Mouse (Mus musculus): ENCODE results near the gene Tma7. TPM values are rescaled to one million over a fixed set of nuclear protein-coding genes. Genes with fewer than 3 reads are reported as not detected.

The Tma7 gene
- polyA plus RNA-seq, 1 experiment from 2014 or later, result 633 TPM

- Histone ChIP-seq H3K36me3 (ENCODE audit: control insufficient read depth, insufficient read depth, low read length) (no peaks in the 10 kb centered on the region), H3K9ac (replicated peaks; ENCODE audit: low read depth, low read length) (no peak overlapping the region), H3K4me1 (ENCODE audit: control insufficient read depth, insufficient read depth, low read length) (no peaks in the 10 kb centered on the region), H3K9me3 (ENCODE audit: control insufficient read depth, low read depth, low read length) (no peaks in the 10 kb centered on the region), H3K27ac (ENCODE audit: low read length) (no peak overlapping the region), H3K4me2 (replicated peaks; ENCODE audit: low read depth, low read length) (no peak overlapping the region), H3K4me3 (ENCODE audit: low read depth, low read length) (no peak overlapping the region), H3K27me3 (ENCODE audit: control insufficient read depth, insufficient read depth, low read length) (no peaks in the 10 kb centered on the region)
- ATAC-seq (ENCODE audit: insufficient number of reproducible peaks, insufficient read depth, low FRiP score, low read depth), result no peak
- 73% methylated on average over 5 of the region's 5 CpGs for WGBS
Observed at GRCm38 (mm10) chr9:109028919-109029318, 53.5 kb downstream of the Tma7 start.

GRCm38 (mm10) chr9:109028421-109028820 is 54.0 kb downstream of the Tma7 start:
- no peaks in the 10 kb centered on the region for H3K4me1 ChIP-seq (ENCODE audit: control insufficient read depth, insufficient read depth, low read length)
- H3K36me3 ChIP-seq (ENCODE audit: control insufficient read depth, insufficient read depth, low read length), result no peaks in the 10 kb centered on the region
- no peak overlapping the region for H3K4me3 ChIP-seq (ENCODE audit: low read depth, low read length)
- WGBS, result 76% methylated on average over 3 of the region's 3 CpGs
- no peak overlapping the region for H3K9ac ChIP-seq (replicated peaks; ENCODE audit: low read depth, low read length)
- no peaks in the 10 kb centered on the region for H3K9me3 ChIP-seq (ENCODE audit: control insufficient read depth, low read depth, low read length)
- H3K27me3 ChIP-seq (ENCODE audit: control insufficient read depth, insufficient read depth, low read length), result no peaks in the 10 kb centered on the region
- H3K27ac ChIP-seq (ENCODE audit: low read length), result no peak overlapping the region
- H3K4me2 ChIP-seq (replicated peaks; ENCODE audit: low read depth, low read length), result no peak overlapping the region
- ATAC-seq (ENCODE audit: insufficient number of reproducible peaks, insufficient read depth, low FRiP score, low read depth), result no peak

GRCm38 (mm10) chr9:109027521-109027920 is 54.9 kb downstream of the Tma7 start:
- Histone ChIP-seq H3K9ac (replicated peaks; ENCODE audit: low read depth, low read length) (no peak overlapping the region), H3K9me3 (ENCODE audit: control insufficient read depth, low read depth, low read length) (no peaks in the 10 kb centered on the region), H3K4me2 (replicated peaks; ENCODE audit: low read depth, low read length) (no peak overlapping the region), H3K4me1 (ENCODE audit: control insufficient read depth, insufficient read depth, low read length) (no peaks in the 10 kb centered on the region), H3K27ac (ENCODE audit: low read length) (no peak overlapping the region), H3K27me3 (ENCODE audit: control insufficient read depth, insufficient read depth, low read length) (no peaks in the 10 kb centered on the region), H3K36me3 (ENCODE audit: control insufficient read depth, insufficient read depth, low read length) (no peaks in the 10 kb centered on the region), H3K4me3 (ENCODE audit: low read depth, low read length) (no peak overlapping the region)
- 77% methylated on average over 8 of the region's 8 CpGs for WGBS
- ATAC-seq (ENCODE audit: insufficient number of reproducible peaks, insufficient read depth, low FRiP score, low read depth), result no peak

Other genes starting within 250 kb of the Tma7 start
- 17.8 and 19.1 TPM in 2 replicates for gene Slc26a6, start 229.3 kb downstream of the Tma7 start, polyA plus RNA-seq (2014; fragmentation: Nextera tagmentation; extraction: Ambion mirVana)
- gene Tmem89, start 168.0 kb downstream of the Tma7 start, polyA plus RNA-seq (2014; fragmentation: Nextera tagmentation; extraction: Ambion mirVana), result not detected in 2 replicates
- 456 and 466 TPM in 2 replicates for gene Uqcrc1, start 146.0 kb downstream of the Tma7 start, polyA plus RNA-seq (2014; fragmentation: Nextera tagmentation; extraction: Ambion mirVana)
- 4.1 and 4.5 TPM in 2 replicates for gene Col7a1, start 129.0 kb downstream of the Tma7 start, polyA plus RNA-seq (2014; fragmentation: Nextera tagmentation; extraction: Ambion mirVana)
- gene Ucn2, start 96.6 kb downstream of the Tma7 start, polyA plus RNA-seq (2014; fragmentation: Nextera tagmentation; extraction: Ambion mirVana), result 0.45 TPM in 1 of 2 replicates, not detected in the other
- 7.9 and 8.5 TPM in 2 replicates for gene Pfkfb4, start 90.8 kb downstream of the Tma7 start, polyA plus RNA-seq (2014; fragmentation: Nextera tagmentation; extraction: Ambion mirVana)
- 75.0 and 84.4 TPM in 2 replicates for gene Shisa5, start 44.0 kb downstream of the Tma7 start, polyA plus RNA-seq (2014; fragmentation: Nextera tagmentation; extraction: Ambion mirVana)
- 11.6 and 12.2 TPM in 2 replicates for gene Trex1, start 22.9 kb downstream of the Tma7 start, polyA plus RNA-seq (2014; fragmentation: Nextera tagmentation; extraction: Ambion mirVana)
- 27.2 and 29.3 TPM in 2 replicates for gene Atrip, start 8.5 kb downstream of the Tma7 start, polyA plus RNA-seq (2014; fragmentation: Nextera tagmentation; extraction: Ambion mirVana)
- 12.9 and 13.1 TPM in 2 replicates for gene Ccdc51, start 94 bp downstream of the Tma7 start, polyA plus RNA-seq (2014; fragmentation: Nextera tagmentation; extraction: Ambion mirVana)
- 15.8 and 17.5 TPM in 2 replicates for gene Plxnb1, start 12.8 kb upstream of the Tma7 start, polyA plus RNA-seq (2014; fragmentation: Nextera tagmentation; extraction: Ambion mirVana)
- gene Fbxw21, start 79.5 kb upstream of the Tma7 start, polyA plus RNA-seq (2014; fragmentation: Nextera tagmentation; extraction: Ambion mirVana), result not detected in 2 replicates
- gene Fbxw13, start 113.4 kb upstream of the Tma7 start, polyA plus RNA-seq (2014; fragmentation: Nextera tagmentation; extraction: Ambion mirVana), result not detected in 2 replicates
- gene Fbxw20, start 152.2 kb upstream of the Tma7 start, polyA plus RNA-seq (2014; fragmentation: Nextera tagmentation; extraction: Ambion mirVana), result not detected in 2 replicates
- gene Fbxw14, start 205.1 kb upstream of the Tma7 start, polyA plus RNA-seq (2014; fragmentation: Nextera tagmentation; extraction: Ambion mirVana), result not detected in 2 replicates